Mouse (Mus musculus) embryonic stem cell, embryonic (primary cell): Measurements from ENCODE around the gene Pabpc1l.

Experiments
- CTCF ChIA-PET, 4 experiments: fragments of 300-600 bp in 2 of 4; fragments of 350-600 bp in 2 of 4; sonication (Branson Sonifier 250); formaldehyde crosslinking; loops; one replicate each; lab custom pipeline; 2022; ENCODE audit warnings: inconsistent platforms in 2 of 4; lab: Charles Lee
- POLR2A ChIA-PET, 4 experiments: fragments of 300-600 bp in 2 of 4; fragments of 350-600 bp in 2 of 4; sonication (Branson Sonifier 250); formaldehyde crosslinking; loops; one replicate each; lab custom pipeline; 2022; ENCODE audit warnings: antibody characterized with exemption in 4 of 4, inconsistent platforms in 1 of 4; lab: Charles Lee

Pabpc1l gene

DNA sequence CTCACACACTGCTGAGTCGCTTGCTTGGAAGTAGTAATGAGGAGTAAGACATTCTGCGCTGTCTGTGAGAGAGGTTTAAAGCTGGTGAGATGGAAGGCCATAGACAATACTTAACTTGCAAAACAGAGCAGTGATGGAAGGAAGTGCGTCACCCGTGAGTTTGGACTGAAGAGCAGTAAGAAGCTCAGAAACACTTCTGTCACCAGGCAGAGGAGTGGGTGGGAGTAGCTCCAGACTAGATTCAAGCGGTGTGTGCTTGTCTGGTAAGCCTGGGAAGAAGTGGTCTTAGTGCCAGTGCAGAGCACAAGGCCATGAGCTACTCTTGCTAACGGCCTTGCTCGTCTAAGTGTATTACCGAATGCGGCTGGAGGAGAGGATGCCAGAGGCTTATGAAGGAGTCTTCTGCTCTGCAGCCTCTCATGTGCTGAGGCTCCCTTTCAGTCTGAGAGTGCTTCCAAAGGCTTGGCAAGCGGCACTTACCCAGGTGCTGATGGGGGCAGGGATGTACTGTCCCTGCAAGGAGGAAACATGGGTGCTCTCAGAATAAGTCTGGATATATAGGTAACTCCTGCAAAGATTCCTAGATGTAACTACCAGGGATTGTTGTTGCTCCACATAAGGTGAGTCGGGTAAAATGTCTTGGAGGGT lies 73.5 kb downstream of the Pabpc1l start:
- ChIA-PET CTCF (interaction anchor here in 2 of 4 experiments (0.6 to 1.0 kb wide), 4 partner anchors 9 to 271 kb away, joined by 3 to 4 read pairs (median 3); no protein-coding TSS in a partner anchor), POLR2A (interaction anchor here in 1 of 4 experiments (0.9 to 1.2 kb wide), 3 partner anchors 9 to 20 kb away, joined by 3 to 5 read pairs (median 3); no protein-coding TSS in a partner anchor)
